Mouse (Mus musculus) WW6 (cell line): ENCODE results near the gene Dcaf8.

Experiments used
- DNase-seq: peaks from one replicate; pipeline ENCODE4 v3.0.0-alpha.2; 2013; ENCODE audit warnings: low read depth, low spot score

Gene Dcaf8

DNA sequence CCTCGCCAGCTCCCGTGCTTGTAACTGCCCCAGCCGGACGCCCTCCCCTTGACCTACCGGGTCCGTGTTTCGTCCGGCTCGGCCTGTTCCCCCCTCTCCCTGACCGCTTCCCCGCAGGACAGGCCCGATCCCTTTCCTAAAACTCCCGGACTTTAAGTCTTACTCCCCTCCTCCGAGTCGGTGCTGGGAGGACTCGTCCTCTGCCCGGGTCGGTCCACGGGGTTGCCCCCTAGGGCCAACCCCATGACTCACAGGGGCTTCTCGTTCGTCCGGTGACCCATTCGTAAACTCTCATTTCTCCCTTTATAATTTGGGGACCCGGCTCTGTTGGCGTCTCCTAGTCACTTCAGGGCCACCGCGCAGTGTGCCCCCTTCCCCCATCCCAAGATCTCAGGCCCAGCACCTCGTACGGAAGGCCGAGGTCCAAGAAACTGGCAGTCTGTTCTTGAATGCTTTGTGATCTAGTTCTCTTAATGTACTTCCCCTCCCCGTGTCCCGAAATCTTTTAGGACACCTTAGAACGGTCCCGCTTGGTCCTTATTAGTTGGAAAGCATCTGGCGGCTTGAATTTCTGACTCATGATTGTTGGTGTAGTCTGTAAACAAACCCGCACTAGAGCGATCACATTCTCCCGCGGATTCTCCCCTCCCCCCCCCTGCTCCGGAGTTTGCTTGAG lies 533 bp downstream of the Dcaf8 start:
- DNase-seq, result no peak

DNA sequence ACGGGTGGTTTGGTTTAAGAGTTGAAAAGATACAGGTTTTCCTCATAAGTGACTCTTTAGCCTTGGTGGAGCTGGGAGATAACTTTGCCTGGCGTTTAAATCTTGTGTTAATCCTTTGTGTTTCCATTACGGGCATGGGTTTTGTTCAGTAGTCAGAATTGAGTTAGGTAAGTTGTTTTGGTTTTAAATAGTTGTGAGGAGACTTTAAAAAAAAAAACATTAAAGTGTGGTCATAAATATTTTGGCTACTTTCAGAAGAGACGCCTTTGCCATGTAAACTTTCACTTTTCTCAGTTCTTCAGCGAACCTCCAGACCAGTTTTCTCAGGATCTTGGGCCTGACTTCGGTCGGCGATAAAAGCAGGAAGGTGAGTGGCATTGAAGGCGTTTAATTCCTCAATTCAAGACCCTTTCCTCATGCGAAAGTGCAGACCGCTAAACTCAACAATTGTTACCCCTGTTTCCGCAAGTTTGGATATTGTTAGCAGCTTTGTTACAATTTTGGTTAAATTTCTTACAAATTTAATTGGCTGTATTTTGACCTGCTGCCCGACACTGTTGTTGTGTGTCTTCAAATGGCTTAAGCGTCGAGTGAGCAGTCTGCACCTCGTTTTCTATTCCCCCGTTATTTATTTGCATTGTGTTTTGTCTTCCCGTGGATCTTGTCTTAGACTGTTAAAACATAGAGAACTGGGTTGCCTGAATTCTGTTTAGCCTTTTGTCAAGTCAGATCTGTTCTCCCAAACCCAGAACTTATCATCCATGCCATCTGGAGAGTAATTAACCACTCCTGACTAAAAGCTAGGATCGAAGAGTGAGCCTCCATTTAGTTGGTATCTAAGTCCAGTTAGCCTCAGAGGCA lies 1.3 kb downstream of the Dcaf8 start:
- DNase-seq, result no peak

DNA sequence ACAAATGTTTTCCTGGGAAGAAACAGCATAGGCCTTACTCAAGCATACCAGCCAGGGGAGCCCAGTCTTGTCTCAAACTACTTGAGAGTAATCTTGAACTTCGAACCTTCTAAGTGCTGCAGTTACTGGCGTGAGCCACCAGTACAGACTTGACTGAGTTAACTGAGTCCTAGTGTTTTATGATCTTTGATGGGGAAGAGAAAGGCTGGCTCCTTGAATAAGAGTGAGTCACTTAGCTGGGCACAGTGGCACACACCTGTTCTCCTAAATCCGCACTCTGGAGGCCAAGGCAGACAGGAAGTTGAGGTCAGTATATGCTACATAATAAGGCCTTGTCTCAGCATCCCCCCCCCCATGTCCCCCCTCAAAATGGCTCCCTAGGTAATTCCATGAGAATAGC lies 6.7 kb downstream of the Dcaf8 start:
- no peak for DNase-seq

DNA sequence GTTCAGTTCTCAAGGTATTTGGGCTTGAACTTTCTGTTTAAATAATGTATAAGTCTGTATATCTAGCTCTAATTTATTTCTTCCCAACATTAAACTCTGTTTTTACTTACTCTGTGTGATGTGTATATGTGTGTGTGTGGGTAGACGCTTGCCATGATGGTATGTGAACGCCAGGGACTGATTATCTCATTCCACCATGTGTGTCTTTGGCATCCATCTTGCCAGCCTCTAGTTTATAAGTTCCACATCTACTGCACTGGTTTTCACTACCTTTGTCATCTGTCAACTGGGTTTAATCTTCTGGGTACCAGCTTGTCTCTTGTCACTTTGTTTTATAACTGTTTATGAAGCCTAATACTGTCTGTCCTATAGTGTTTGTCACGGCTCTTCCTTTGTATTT lies 7.6 kb downstream of the Dcaf8 start:
- DNase-seq, result no peak

DNA sequence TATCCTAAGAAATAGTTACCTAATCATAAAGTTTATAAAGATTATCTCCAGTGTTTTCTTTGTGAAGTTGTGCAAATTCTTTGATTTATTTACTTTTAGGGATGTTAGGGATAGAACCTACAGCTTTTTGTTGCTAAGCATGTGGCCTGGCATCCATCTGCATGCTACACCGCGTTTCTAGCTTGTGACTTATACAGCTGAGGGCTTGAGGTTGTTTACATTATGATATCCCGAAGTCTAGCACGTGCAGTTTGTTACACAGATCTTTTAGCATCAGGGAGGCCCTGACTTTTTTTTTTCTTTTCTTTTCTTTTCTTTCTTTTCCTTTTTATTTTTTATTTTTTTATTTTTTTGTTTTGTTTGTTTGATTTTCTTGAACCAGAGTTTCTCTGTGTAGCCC lies 12.1 kb downstream of the Dcaf8 start:
- DNase-seq, result no peak

DNA sequence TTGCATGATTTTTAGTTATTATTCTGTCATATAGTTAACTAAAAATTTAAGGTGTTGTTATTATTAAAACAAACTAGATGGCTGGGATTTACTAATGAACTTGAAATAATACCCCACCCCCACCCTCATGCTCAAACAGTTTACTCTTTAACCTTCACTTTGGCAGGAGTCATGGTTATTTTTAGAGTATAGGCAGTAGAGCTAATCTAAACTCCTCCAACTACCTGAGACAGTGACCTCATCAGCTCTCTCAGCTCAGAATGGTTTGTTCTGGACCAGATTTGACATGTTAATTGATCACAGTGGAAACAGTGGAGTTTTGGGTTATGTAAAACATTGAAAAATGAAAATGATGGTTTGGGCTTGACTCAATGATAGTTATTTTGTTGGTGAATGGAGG lies 12.6 kb downstream of the Dcaf8 start:
- no peak for DNase-seq

DNA sequence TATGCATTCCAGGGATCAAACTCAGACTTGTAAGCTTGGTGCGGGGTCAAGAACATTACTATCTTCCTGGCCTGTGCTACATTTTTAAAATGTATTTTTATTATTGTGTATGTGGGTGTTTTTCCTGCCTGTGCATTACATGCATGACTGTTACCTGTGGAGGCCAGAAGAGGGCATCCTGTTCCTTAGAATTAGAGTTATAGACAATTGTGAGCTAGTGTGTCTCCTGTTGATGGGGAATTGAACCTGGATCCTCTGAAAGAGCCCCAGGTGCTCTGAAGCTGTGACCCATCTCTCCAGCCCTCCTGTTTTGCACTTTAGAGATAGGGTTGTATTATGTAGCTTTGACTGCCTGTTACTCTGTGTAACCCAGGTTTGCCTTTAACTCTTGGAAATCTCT lies 14.1 kb downstream of the Dcaf8 start:
- DNase-seq, result no peak

DNA sequence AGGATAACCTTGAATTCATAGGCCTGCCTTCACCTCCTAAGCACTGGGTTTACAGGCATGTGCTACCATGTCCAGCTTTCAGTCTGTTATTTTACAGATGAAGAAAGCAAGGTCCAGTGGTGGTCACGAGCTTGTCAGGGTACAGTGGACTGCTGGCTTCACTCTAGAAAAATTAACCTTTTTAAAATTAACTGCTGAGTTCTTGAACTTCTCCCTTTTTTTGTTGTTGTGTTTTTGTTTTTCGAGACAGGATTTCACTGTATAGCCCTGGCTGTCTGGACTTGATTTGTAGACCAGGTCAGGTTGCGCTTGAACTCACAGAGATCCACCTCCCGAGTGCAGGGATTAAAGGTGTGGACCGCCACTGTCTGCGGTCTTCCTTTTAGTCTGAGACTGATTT lies 15.1 kb downstream of the Dcaf8 start:
- DNase-seq, result no peak

DNA sequence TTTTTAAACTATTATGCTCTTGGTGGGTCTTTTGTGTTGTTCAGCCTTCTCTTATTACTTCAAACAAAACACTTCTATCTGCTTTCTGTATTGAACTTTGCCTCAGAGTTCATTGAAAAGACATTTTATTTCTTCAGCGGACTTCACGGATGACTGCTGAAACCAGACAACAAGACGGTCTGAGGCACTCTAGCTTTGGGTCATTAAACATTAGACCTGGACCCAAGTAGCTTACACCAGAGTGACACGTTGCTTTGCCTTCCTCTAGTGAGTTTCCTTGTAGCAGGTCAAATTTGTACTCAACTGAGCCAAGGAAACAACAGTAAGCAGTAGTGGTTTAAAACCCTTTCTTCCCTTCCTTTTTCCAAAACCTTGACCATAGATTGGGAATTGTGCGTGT lies 20.0 kb downstream of the Dcaf8 start:
- no peak for DNase-seq

DNA sequence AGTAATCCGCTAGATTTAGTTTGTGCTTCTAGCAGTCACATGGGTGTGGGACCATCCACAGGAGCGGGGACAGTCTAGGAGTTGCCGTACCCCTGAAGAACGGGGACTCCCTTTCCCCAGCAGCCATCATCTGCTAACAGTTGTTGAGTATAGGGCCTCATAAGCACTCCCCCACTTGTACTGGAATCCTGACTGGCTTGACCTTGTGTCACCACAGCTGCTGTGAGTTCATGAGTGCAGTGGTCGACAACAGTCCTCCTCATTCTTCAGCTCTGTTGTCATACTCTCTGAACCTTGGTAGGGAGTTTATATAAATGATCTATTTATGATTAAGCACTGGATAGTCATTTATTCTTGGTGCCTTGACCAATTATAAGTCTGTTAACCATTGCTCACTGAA lies 21.9 kb downstream of the Dcaf8 start:
- no peak for DNase-seq

DNA sequence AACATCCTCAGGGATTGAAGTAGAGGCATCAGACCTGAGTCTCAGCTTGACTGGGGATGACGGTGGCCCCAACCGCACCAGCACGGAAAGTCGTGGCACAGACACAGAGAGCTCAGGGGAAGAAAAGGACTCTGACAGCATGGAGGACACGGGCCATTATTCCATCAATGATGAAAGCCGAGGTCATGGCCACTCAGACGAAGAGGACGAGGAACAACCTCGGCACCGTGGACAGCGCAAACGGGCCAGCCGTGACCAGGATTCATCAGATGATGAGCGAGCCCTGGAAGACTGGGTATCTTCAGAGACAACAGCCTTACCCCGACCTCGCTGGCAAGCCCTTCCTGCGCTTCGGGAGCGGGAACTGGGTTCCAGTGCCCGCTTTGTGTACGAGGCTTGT lies 24.5 kb downstream of the Dcaf8 start:
- no peak for DNase-seq

DNA sequence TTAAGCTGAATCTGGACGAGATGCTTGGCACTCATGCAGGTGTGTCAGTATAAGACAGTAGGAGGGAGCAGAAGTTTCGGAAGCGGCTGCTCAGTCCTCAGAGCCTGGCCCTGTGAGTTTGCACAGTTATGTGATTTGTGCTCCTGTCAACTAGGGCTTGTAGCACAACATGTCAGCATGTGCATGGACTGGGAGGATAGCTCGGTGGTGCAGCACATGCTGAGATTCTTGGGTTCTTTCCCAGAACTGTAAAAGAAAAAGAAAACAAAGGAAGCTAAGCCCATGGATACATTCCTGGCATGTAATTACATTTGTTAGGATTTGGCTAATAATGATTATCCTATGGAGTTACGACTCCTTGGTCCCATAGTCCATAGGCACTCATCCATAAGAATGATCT lies 25.3 kb downstream of the Dcaf8 start:
- DNase-seq, result no peak

DNA sequence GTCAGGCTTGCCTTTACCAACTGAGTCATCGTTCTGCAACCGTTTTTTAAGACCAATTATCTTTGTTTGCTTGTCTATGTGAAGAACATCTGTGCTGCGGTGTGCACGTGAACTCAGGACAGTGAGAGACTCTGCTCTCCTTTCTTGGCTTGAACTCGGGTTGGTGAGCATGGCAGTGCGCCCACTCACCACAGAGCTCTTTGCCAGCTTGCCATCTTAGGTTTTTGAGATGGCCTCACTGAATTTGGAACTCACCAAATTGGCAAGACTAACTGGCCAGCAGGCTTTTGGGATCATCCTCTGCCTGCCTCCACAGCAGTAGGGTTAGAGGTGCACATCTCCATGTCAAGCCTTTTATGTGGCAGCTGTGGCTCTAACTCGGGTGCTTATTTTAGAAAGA lies 29.9 kb downstream of the Dcaf8 start:
- DNase-seq, result no peak

DNA sequence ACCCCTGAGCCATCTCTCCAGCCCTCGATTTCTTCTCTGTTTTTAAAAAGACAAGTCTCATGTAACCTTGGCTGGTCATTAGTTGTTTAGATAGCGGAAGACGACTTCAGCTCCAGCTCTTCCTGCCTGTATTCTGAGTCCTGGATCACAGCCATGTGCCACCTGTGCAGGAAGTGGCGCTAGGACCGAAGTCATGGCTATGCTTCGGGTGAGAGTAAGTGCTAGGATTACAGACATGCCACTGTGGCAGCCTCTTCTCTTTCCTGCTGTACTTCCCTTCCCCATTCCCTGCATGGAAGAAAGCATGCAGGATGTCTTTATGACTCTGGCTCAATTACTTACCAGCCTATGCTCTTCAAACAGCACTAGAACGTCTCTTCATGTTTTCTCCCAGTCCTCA lies 31.2 kb downstream of the Dcaf8 start:
- DNase-seq, result no peak

DNA sequence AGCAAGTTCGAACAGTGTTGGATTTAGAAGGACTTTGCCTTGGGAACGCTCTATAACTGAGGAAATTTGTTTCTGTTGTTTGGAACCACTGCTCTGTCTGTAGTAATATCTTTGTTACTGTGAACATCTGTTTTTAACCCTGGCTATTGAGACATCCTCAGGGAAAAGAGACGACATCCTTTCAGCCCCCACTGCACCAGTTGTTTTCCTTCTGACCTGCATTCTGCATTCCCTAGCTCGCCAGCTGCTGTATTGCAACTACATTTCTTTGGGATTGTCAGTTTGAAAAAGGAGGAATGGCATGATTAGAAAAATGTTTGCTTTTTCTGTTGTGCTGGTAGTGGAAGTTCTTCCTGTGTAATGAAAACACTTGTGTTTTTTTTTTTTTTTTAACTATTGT lies 33.0 kb downstream of the Dcaf8 start:
- DNase-seq, result no peak

DNA sequence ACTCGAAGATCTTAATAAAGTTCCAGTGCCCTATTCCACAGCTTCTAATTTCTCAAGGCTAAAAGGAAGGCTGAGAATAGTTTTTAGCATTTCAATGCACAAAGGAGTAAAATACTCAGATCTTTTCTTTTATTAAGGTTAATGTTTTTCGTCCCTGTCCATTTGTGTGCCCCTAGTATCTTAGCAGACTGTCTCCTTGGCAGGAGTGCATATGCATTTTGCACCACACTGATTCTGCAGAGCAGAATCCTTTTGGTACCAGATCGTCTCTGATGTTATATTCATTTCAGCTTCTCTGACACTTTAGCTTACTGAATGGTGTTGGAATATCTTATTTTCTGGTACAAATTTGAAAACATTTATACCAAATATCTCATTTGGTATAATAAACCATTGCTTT lies 33.9 kb downstream of the Dcaf8 start:
- no peak for DNase-seq

DNA sequence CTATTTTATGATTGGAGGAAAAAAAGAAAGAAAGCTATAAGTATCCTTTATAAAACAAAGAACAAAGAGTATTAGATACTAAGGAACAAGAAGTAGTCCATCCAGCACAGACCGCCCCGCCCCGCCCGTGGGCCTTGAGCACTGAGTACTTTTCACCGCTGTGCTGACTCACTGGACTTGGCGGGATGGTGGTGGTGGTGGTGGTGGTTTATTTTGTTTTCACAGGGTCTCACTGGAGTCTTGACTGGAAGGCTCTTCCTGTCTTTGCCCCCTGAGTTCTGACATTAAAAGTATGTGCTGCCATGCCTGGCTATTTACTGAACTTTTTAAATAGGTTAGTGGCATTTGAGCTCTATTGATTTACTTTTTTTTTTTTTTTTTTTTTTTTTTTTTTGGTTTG lies 35.2 kb downstream of the Dcaf8 start:
- DNase-seq, result no peak

DNA sequence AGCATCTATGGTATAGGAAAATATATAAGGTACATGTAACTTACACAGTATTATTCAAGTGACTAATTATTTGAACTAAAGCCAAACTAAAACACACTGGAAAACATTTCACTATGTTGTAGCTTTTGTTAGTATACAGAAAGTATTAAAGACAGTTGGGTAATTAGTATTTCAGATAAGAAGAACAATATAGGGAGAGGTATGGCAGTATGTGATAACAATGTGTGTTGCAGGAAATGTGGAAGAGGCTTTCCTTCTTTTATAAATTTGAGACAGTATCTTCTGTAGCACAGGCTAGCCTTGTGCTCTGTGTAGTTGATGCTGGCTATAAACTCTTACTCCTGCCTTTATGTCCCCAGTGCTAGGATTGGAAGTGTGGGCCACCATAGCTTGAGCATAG lies 36.0 kb downstream of the Dcaf8 start:
- no peak for DNase-seq

DNA sequence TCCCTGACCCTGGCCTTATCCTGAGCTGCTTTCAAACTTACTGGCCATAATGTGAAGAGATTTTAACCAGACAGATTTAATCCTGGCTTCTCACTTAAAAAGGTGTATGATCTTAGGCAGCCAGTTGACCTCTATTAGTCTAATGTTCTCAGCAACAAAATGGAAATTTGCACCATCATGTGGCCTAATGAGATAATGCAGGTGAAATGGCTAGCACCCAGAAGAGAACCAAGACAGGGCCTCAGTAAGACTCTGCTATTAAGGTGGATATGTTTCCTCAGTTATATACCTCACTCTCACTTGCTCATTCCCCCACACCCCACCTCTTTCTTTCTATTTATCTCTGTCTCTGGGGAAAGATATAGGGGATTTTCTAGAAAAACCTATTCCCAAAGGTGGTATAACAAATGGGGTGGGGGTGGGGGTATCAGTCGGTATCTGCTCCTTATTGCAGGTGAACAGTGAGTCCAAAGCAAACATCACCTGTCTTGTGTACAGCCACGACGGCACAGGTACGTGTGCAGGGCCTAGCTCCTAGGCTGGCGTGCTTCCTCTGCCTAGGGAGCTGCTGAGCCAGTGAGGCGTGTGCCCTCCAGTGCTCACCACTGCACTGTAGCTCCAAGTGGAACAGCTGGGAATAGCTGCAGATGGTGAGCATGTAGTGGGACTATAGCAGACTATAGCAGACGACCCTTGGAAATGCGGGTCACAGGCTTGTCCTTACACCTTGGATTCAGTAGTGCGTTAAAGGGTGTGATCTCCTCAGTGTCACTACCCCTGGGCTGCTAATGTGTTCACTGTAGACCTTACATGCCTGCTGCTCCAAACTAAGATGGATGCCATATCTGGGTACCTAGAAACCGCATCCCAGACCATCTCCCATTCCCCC lies 38.8 kb downstream of the Dcaf8 start:
- DNase-seq, result no peak

DNA sequence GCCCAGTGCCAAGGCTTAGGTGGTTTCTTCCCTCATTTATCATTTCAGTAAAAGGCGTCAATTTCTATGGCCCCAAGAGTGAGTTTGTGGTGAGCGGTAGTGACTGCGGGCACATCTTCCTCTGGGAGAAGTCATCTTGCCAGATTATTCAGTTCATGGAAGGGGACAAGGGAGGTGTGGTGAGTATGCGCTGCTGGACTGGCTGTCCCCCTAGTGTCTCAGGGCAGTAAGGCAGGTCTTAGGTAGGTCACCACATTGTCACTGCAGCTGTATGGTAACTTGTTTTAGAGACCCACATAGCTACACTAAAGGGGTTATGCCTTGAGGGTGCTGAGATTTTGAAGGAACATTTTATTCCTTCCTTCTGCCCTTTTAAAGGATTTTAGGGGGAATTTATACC lies 41.0 kb downstream of the Dcaf8 start:
- no peak for DNase-seq

DNA sequence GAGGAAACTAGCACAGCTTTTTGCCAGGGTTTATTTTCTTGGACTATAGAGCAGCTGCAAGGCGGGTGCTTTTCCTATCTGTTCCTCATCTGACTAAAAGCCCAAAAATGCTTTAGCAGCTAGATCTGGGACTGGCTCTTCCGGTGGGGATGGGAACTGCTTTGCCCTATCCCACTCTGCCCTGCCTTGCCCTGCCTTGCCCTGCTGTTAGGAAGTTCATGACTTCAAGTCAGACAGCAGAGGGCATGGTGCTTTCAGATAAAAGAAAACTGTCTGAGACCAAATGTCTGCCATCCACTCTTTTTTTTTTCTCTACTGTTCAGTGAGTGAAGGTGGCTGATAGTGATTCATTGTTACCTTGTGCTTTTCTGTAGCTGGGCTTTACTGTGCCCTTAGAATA lies 43.7 kb downstream of the Dcaf8 start:
- no peak for DNase-seq

DNA sequence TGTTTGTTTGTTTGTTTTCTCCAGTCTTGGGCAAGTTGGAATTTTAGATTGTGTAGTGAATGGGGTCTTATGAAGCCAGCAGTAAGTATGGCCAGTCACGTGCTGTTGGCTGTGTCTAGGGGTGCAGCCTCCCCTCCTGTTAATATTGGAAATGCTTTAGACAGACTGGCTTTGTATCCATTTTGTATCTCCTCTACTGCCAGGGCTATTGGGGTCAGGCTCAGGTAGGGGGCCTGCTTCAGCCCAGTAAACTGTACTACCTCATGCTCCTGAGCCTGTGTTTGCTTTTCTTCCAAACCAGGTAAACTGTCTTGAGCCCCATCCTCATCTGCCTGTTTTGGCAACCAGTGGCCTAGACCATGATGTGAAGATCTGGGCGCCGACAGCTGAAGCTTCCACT lies 44.3 kb downstream of the Dcaf8 start:
- DNase-seq, result no peak
